Mouse (Mus musculus) MEL (cell line): ENCODE data around the gene Cntnap2. TPM values are rescaled to one million over a fixed set of nuclear protein-coding genes. Genes with fewer than 3 reads are reported as not detected.

ENCODE experiments used
- DNase-seq: peaks from one replicate; pipeline ENCODE4 v3.0.0; 2011; ENCODE audit warnings: low read depth, low spot score
- H3K27ac ChIP-seq: 2 replicates; pipeline ENCODE4 v1.5.1; 2012; ENCODE audit warnings: low read depth, mild to moderate bottlenecking, control low read depth, low read length, moderate library complexity; ENCODE audit not compliant: control insufficient read depth
- H3K27me3 ChIP-seq, 2 experiments: fragments of 150-350 bp in 1 of 2; sonication (generic) in 1 of 2; 2 replicates each; pipeline ENCODE4 v1.6.1; 2012; ENCODE audit warnings: low read length in 2 of 2, mild to moderate bottlenecking in 2 of 2, improper control_type of control experiment in 1 of 2, moderate library complexity in 1 of 2; ENCODE audit not compliant: insufficient read depth in 2 of 2, control insufficient read depth in 1 of 2
- H3K36me3 ChIP-seq, 2 experiments: 2 replicates each; pipeline ENCODE4 v1.6.1; 2012 to 2014; ENCODE audit warnings: low read length in 2 of 2, improper control_type of control experiment in 1 of 2, inconsistent platforms in 1 of 2, mild to moderate bottlenecking in 1 of 2; ENCODE audit not compliant: insufficient read depth in 2 of 2, control insufficient read depth in 1 of 2
- H3K4me1 ChIP-seq, 2 experiments: fragments of 150-350 bp in 1 of 2; sonication (generic) in 1 of 2; 2 replicates each; pipeline ENCODE4 v1.6.1; 2012; ENCODE audit warnings: low read length in 2 of 2, improper control_type of control experiment in 1 of 2, mild to moderate bottlenecking in 1 of 2; ENCODE audit not compliant: insufficient read depth in 2 of 2, control insufficient read depth in 1 of 2
- H3K4me3 ChIP-seq, 2 experiments: fragments of 150-350 bp in 1 of 2; sonication (generic) in 1 of 2; 2 replicates each; pipeline ENCODE4 v1.5.1; 2012; ENCODE audit warnings: low read depth in 2 of 2, low read length in 2 of 2, mild to moderate bottlenecking in 2 of 2, moderate library complexity in 2 of 2, control low read depth in 1 of 2, improper control_type of control experiment in 1 of 2; ENCODE audit not compliant: control insufficient read depth in 1 of 2, insufficient read depth in 1 of 2
- H3K79me2 ChIP-seq: 2 replicates; pipeline ENCODE4 v1.6.1; 2012; ENCODE audit warnings: mild to moderate bottlenecking, low read length, moderate library complexity; ENCODE audit not compliant: control insufficient read depth, poor library complexity, insufficient read depth
- H3K9ac ChIP-seq: 2 replicates; pipeline ENCODE4 v1.6.1; 2012; ENCODE audit warnings: low read depth, mild to moderate bottlenecking, control low read depth, low read length, moderate library complexity; ENCODE audit not compliant: control insufficient read depth, poor library complexity, severe bottlenecking
- H3K9me3 ChIP-seq: fragments of 150-350 bp; sonication (generic); replicated peaks from 2 replicates; pipeline ENCODE4 v1.6.1; 2012; ENCODE audit warnings: mild to moderate bottlenecking, low read length, improper control_type of control experiment, moderate library complexity; ENCODE audit not compliant: insufficient read depth
- CHD2 ChIP-seq: IDR thresholded peaks from 2 replicates; pipeline ENCODE4 v1.6.1; 2011; ENCODE audit warnings: low read length, improper control_type of control experiment
- CTCF ChIP-seq, 3 experiments: IDR thresholded peaks in 2 of 3; conservative IDR thresholded peaks in 1 of 3; 2 replicates each; pipeline ENCODE4 v1.5.1; 2011 to 2012; ENCODE audit warnings: low read length in 3 of 3, low read depth in 2 of 3, mild to moderate bottlenecking in 2 of 3, improper control_type of control experiment in 1 of 3, inconsistent platforms in 1 of 3, mixed read lengths in 1 of 3, moderate library complexity in 1 of 3; ENCODE audit not compliant: control insufficient read depth in 1 of 3, insufficient read depth in 1 of 3, poor library complexity in 1 of 3, severe bottlenecking in 1 of 3
- E2F4 ChIP-seq: IDR thresholded peaks from 2 replicates; pipeline ENCODE4 v1.6.1; 2011; ENCODE audit warnings: low read depth, low read length, improper control_type of control experiment, borderline replicate concordance
- ELF1 ChIP-seq: IDR thresholded peaks from 2 replicates; pipeline ENCODE4 v1.6.1; 2014; ENCODE audit warnings: low read depth, mild to moderate bottlenecking, inconsistent platforms, low read length, improper control_type of control experiment, moderate library complexity
- GABPA ChIP-seq: IDR thresholded peaks from 2 replicates; pipeline ENCODE4 v1.6.1; 2012; ENCODE audit warnings: low read depth, mild to moderate bottlenecking, inconsistent platforms, low read length, improper control_type of control experiment, moderate library complexity
- HCFC1 ChIP-seq: IDR thresholded peaks from 2 replicates; pipeline ENCODE4 v1.6.1; 2012; ENCODE audit warnings: low read depth, mild to moderate bottlenecking, inconsistent platforms, low read length, improper control_type of control experiment, moderate library complexity
- KAT2A ChIP-seq: conservative IDR thresholded peaks from 2 replicates; pipeline ENCODE4 v1.6.1; 2012; ENCODE audit warnings: low read depth, low read length, improper control_type of control experiment, inconsistent platforms
- MAX ChIP-seq: IDR thresholded peaks from 2 replicates; pipeline ENCODE4 v1.6.1; 2011; ENCODE audit warnings: low read length, improper control_type of control experiment
- MEF2A ChIP-seq: IDR thresholded peaks from 2 replicates; pipeline ENCODE4 v1.6.1; 2014; ENCODE audit warnings: low read depth, mild to moderate bottlenecking, inconsistent platforms, low read length, improper control_type of control experiment; ENCODE audit not compliant: poor library complexity, insufficient replicate concordance, severe bottlenecking; ENCODE audit errors: extremely low read depth
- MXI1 ChIP-seq: IDR thresholded peaks from 2 replicates; pipeline ENCODE4 v1.6.1; 2011; ENCODE audit warnings: mild to moderate bottlenecking, low read depth, low read length, improper control_type of control experiment
- MYB ChIP-seq: IDR thresholded peaks from 2 replicates; pipeline ENCODE4 v1.6.1; 2011; ENCODE audit warnings: mild to moderate bottlenecking, low read depth, low read length, improper control_type of control experiment
- MYC ChIP-seq: IDR thresholded peaks from 2 replicates; pipeline ENCODE4 v1.6.1; 2011; ENCODE audit warnings: low read depth, mild to moderate bottlenecking, low read length, improper control_type of control experiment, moderate library complexity
- POLR2A ChIP-seq, 2 experiments: IDR thresholded peaks; 2 replicates each; pipeline ENCODE4 v1.6.1; 2011 to 2012; ENCODE audit warnings: low read length in 2 of 2, mild to moderate bottlenecking in 2 of 2, control low read depth in 1 of 2, improper control_type of control experiment in 1 of 2, low read depth in 1 of 2, moderate library complexity in 1 of 2; ENCODE audit not compliant: control insufficient read depth in 1 of 2, insufficient read depth in 1 of 2, poor library complexity in 1 of 2
- POLR2AphosphoS2 ChIP-seq: IDR thresholded peaks from 2 replicates; pipeline ENCODE4 v1.6.1; 2011; ENCODE audit warnings: low read length, improper control_type of control experiment
- POLR2AphosphoS5 ChIP-seq: IDR thresholded peaks from 2 replicates; pipeline ENCODE4 v1.6.1; 2012; ENCODE audit warnings: low read depth, borderline replicate concordance, mild to moderate bottlenecking, inconsistent platforms, low read length, moderate library complexity, mixed read lengths
- RAD21 ChIP-seq: IDR thresholded peaks from 2 replicates; pipeline ENCODE4 v1.6.1; 2011; ENCODE audit warnings: mild to moderate bottlenecking, low read depth, low read length, improper control_type of control experiment
- RCOR1 ChIP-seq: IDR thresholded peaks from 2 replicates; pipeline ENCODE4 v1.6.1; 2012; ENCODE audit warnings: low read depth, mild to moderate bottlenecking, inconsistent platforms, low read length, improper control_type of control experiment
- SIN3A ChIP-seq: IDR thresholded peaks from 2 replicates; pipeline ENCODE4 v1.6.1; 2012; ENCODE audit warnings: low read length, improper control_type of control experiment, inconsistent platforms
- TCF12 ChIP-seq: IDR thresholded peaks from 2 replicates; pipeline ENCODE4 v1.6.1; 2014; ENCODE audit warnings: low read depth, mild to moderate bottlenecking, inconsistent platforms, low read length, improper control_type of control experiment, moderate library complexity
- UBTF ChIP-seq: IDR thresholded peaks from 2 replicates; pipeline ENCODE4 v1.6.1; 2012; ENCODE audit warnings: low read depth, mild to moderate bottlenecking, inconsistent platforms, low read length, improper control_type of control experiment, moderate library complexity, borderline replicate concordance; ENCODE audit not compliant: insufficient read depth
- ZC3H11A ChIP-seq: IDR thresholded peaks from 2 replicates; pipeline ENCODE4 v1.6.1; 2012; ENCODE audit warnings: low read depth, mild to moderate bottlenecking, inconsistent platforms, low read length, improper control_type of control experiment
- ZNF384 ChIP-seq: IDR thresholded peaks from 2 replicates; pipeline ENCODE4 v1.6.1; 2012; ENCODE audit warnings: low read depth, mild to moderate bottlenecking, inconsistent platforms, low read length, improper control_type of control experiment
- polyA plus RNA-seq, 2 experiments: library from polyadenylated mRNA; stranded (reverse) in 1 of 2; unstranded in 1 of 2; fragments of >175 nt in 1 of 2; fragments of >200 nt in 1 of 2; gene quantifications; 2 replicates each; pipeline versions ENCODE4 v1.2.1 to v1.2.4; 2012; ENCODE audit warnings: low replicate concordance in 2 of 2, low read depth in 1 of 2; ENCODE audit not compliant: insufficient read length in 2 of 2, insufficient read depth in 1 of 2, missing spikeins in 1 of 2
- total RNA-seq: library from RNA; depleted of rRNA; stranded (reverse); fragments of 300-350 nt; gene quantifications from 2 replicates; pipeline ENCODE4 v1.2.3, GENCODE M21; 2012

Gene Cntnap2
- total and polyA plus RNA-seq, 3 experiments, result 0.01 TPM; not detected in 2

- Histone ChIP-seq H3K27ac (no peak overlapping the region), H3K4me1 (no peaks in the 10 kb centered on the region), H3K27me3 (no peaks in the 10 kb centered on the region), H3K9me3 (no peaks in the 10 kb centered on the region), H3K79me2 (no peaks in the 10 kb centered on the region), H3K4me3 (no peak overlapping the region), H3K9ac (no peak overlapping the region)
- DNase-seq, result no peak
- TF ChIP-seq MYB, result no peak
- TF ChIP-seq ELF1, result no peak
- TF ChIP-seq MAX, result no peak
- no peak for TF ChIP-seq KAT2A
- no peak for TF ChIP-seq CHD2
- TF ChIP-seq CTCF (IDR thresholded peaks at IDR 0.05 in 2 of 3, conservative IDR thresholded peaks at IDR 0.05 in 1 of 3; ENCODE audit: control insufficient read depth in 1 of 3, insufficient read depth in 1 of 3, low read depth in 2 of 3, low read length in 3 of 3, poor library complexity in 1 of 3, severe bottlenecking in 1 of 3), result no peak
- no peak for TF ChIP-seq E2F4
- TF ChIP-seq, all 39 proteins: peak for 0
- no peaks in the 10 kb centered on the region for H3K36me3 ChIP-seq
These were observed 879.1 kb downstream of the Cntnap2 start for GRCm38 (mm10) chr6:45938263-45938662.

GRCm38 (mm10) chr6:45938775-45939174, 879.6 kb downstream of the Cntnap2 start:
- Histone ChIP-seq H3K79me2 (no peaks in the 10 kb centered on the region), H3K9ac (no peak overlapping the region), H3K4me1 (no peaks in the 10 kb centered on the region), H3K4me3 (no peak overlapping the region), H3K27ac (no peak overlapping the region), H3K9me3 (no peaks in the 10 kb centered on the region), H3K27me3 (no peaks in the 10 kb centered on the region), H3K36me3 (no peaks in the 10 kb centered on the region)
- TF ChIP-seq POLR2AphosphoS2, result no peak
- no peak for TF ChIP-seq SIN3A
- TF ChIP-seq MYB, result no peak
- TF ChIP-seq CTCF (IDR thresholded peaks at IDR 0.05 in 2 of 3, conservative IDR thresholded peaks at IDR 0.05 in 1 of 3; ENCODE audit: control insufficient read depth in 1 of 3, insufficient read depth in 1 of 3, low read depth in 2 of 3, low read length in 3 of 3, poor library complexity in 1 of 3, severe bottlenecking in 1 of 3), result no peak
- no peak for TF ChIP-seq UBTF
- no peak for TF ChIP-seq MXI1
- TF ChIP-seq ZC3H11A, result no peak
- TF ChIP-seq POLR2AphosphoS5, result no peak
- TF ChIP-seq ZNF384, result no peak
- TF ChIP-seq RCOR1, result no peak
- no peak for TF ChIP-seq GABPA
- TF ChIP-seq MYC, result no peak
- TF ChIP-seq E2F4, result no peak
- TF ChIP-seq HCFC1, result no peak
- TF ChIP-seq RAD21, result no peak
- no peak for TF ChIP-seq MEF2A
- no peak for TF ChIP-seq POLR2A (IDR thresholded peaks at IDR 0.05; ENCODE audit: control insufficient read depth in 1 of 2, insufficient read depth in 1 of 2, low read depth in 1 of 2, low read length in 2 of 2, poor library complexity in 1 of 2)
- no peak for TF ChIP-seq ELF1
- TF ChIP-seq TCF12, result no peak
- DNase-seq, result no peak
